Comparison of ENCODE assay signal across 8 mouse cellular contexts in the genomic region with DNA sequence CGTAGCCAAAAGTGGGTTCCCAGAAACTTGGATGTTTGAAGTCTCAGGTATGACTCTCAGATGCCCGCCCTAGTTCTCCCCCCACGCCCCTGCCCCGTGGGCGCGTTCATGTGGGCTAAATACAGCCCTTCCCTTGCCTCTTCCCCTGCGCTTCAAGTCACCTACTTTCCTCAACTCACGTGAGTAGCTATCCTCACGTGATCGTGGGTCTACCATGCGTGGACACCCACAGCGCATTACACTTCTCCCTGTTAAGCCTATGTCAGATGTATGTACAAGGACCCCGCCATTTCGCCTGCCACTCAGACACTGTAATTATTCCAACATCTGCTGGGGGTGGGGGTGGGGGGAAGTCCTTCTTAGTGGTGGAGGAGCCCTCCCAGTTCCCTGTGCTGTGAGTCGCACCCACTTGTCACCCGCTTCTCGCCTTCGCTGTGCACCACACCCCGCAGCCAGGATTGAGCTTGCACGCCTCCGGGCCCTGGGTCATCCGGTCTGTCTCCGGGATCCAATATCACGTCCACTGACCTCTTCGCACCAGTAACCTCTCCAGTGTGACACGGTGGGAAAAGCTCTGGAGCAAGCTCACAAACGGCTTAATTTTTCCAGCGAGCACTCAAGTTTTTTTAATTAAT. TPM values are rescaled to one million over a fixed set of nuclear protein-coding genes. Genes with fewer than 3 reads are reported as not detected.
DNase-seq lines count a peak whose midpoint lies in the region; ATAC-seq lines count a peak whose summit lies in the region.

No protein-coding gene starts in this region.

- no peaks in the 10 kb centered on the region for H3K36me3 ChIP-seq in embryonic facial prominence, embryonic 11.5 days (replicated peaks; ENCODE audit: control insufficient read depth, insufficient read depth, low read depth, low read length)
- no peaks in the 10 kb centered on the region for H3K36me3 ChIP-seq in heart, embryonic 12.5 days
- no peaks in the 10 kb centered on the region for H3K36me3 ChIP-seq in kidney, embryonic 15.5 days
- no peaks in the 10 kb centered on the region for H3K36me3 ChIP-seq in liver, embryonic 15.5 days (replicated peaks)
- H3K36me3 ChIP-seq in neural tube, embryonic 12.5 days: no peaks in the 10 kb centered on the region

- no peak overlapping the region for H3K27ac ChIP-seq in embryonic facial prominence, embryonic 11.5 days (replicated peaks; ENCODE audit: low read depth, low read length)
- peak overlapping the region; percentile 88 for H3K27ac ChIP-seq in heart, embryonic 12.5 days (ENCODE audit: poor library complexity, severe bottlenecking)
- H3K27ac ChIP-seq in kidney, embryonic 15.5 days: peak overlapping the region; percentile 93
- H3K27ac ChIP-seq in liver, embryonic 15.5 days (replicated peaks): no peak overlapping the region
- no peak overlapping the region for H3K27ac ChIP-seq in neural tube, embryonic 12.5 days

- peak overlapping the region; percentile 92 for H3K4me2 ChIP-seq in embryonic facial prominence, embryonic 11.5 days (ENCODE audit: low read depth, low read length)
- H3K4me2 ChIP-seq in heart, embryonic 12.5 days: peak overlapping the region; percentile 96
- peak overlapping the region; percentile 94 for H3K4me2 ChIP-seq in kidney, embryonic 15.5 days
- peak overlapping the region; percentile 89 for H3K4me2 ChIP-seq in liver, embryonic 15.5 days
- H3K4me2 ChIP-seq in neural tube, embryonic 12.5 days (replicated peaks): peak overlapping the region; percentile 94

- H3K27me3 ChIP-seq in embryonic facial prominence, embryonic 11.5 days (ENCODE audit: control insufficient read depth, insufficient read depth, low read length): no peaks in the 10 kb centered on the region
- H3K27me3 ChIP-seq in heart, embryonic 12.5 days (replicated peaks): no peaks in the 10 kb centered on the region
- no peaks in the 10 kb centered on the region for H3K27me3 ChIP-seq in kidney, embryonic 15.5 days
- H3K27me3 ChIP-seq in liver, embryonic 15.5 days: peaks cover 17% of the 10 kb centered on the region; the same call in 1 of the 2 replicates
- no peaks in the 10 kb centered on the region for H3K27me3 ChIP-seq in neural tube, embryonic 12.5 days (replicated peaks)

- 5% methylated on average over 28 of the region's 28 CpGs for WGBS in embryonic facial prominence, embryonic 11.5 days
- WGBS in heart, embryonic 12.5 days: 4% methylated on average over 28 of the region's 28 CpGs
- WGBS in kidney, embryonic 15.5 days: 3% methylated on average over 28 of the region's 28 CpGs
- 5% methylated on average over 28 of the region's 28 CpGs for WGBS in liver, embryonic 15.5 days (ENCODE audit: insufficient replicate concordance)
- 7% methylated on average over 28 of the region's 28 CpGs for whole genome bisulfite sequencing in neural tube, embryonic 12.5 days

- H3K4me3 ChIP-seq in embryonic facial prominence, embryonic 11.5 days (ENCODE audit: low read depth, low read length): peak overlapping the region; percentile 76
- H3K4me3 ChIP-seq in heart, embryonic 12.5 days: peak overlapping the region; percentile 85
- H3K4me3 ChIP-seq in kidney, embryonic 15.5 days (replicated peaks): peak overlapping the region; percentile 86
- peak overlapping the region; percentile 72 for H3K4me3 ChIP-seq in liver, embryonic 15.5 days (replicated peaks)
- peak overlapping the region; percentile 87 for H3K4me3 ChIP-seq in neural tube, embryonic 12.5 days

- peak overlapping the region; percentile 96 for H3K9ac ChIP-seq in embryonic facial prominence, embryonic 11.5 days (replicated peaks; ENCODE audit: low read length)
- H3K9ac ChIP-seq in heart, embryonic 12.5 days: peak overlapping the region; percentile 92
- H3K9ac ChIP-seq in kidney, embryonic 15.5 days: peak overlapping the region; percentile 81
- peak overlapping the region; percentile 70 for H3K9ac ChIP-seq in liver, embryonic 15.5 days
- H3K9ac ChIP-seq in neural tube, embryonic 12.5 days: peak overlapping the region; percentile 89; the same call in 1 of the 2 replicates

- peak; percentile 20 for DNase-seq in urinary bladder, postnatal 25 days (ENCODE audit: low spot score)
- no peak for DNase-seq in urinary bladder, adult 2 months (ENCODE audit: low spot score)
- peak; percentile 41 for DNase-seq in embryonic facial prominence, embryonic 11.5 days (ENCODE audit: low spot score)
- DNase-seq in thymus, postnatal 0 days (ENCODE audit: low spot score): peak; percentile 35

- H3K4me1 ChIP-seq in embryonic facial prominence, embryonic 11.5 days (ENCODE audit: control insufficient read depth, insufficient read depth, low read length): no peaks in the 10 kb centered on the region; the same call in 1 of the 2 replicates
- peaks cover 39% of the 10 kb centered on the region for H3K4me1 ChIP-seq in heart, embryonic 12.5 days (replicated peaks)
- peaks cover 45% of the 10 kb centered on the region for H3K4me1 ChIP-seq in kidney, embryonic 15.5 days
- peaks cover 35% of the 10 kb centered on the region for H3K4me1 ChIP-seq in liver, embryonic 15.5 days (replicated peaks)
- peaks cover 43% of the 10 kb centered on the region for H3K4me1 ChIP-seq in neural tube, embryonic 12.5 days

- peak; percentile 11 for ATAC-seq in embryonic facial prominence, embryonic 11.5 days (replicated peaks; ENCODE audit: insufficient number of reproducible peaks, low FRiP score, low TSS enrichment, low read depth)
- peak; percentile 27; the same call in 1 of the 2 replicates for ATAC-seq in heart, embryonic 12.5 days (ENCODE audit: insufficient number of reproducible peaks, low FRiP score)
- peak; percentile 20; the same call in 1 of the 2 replicates for ATAC-seq in kidney, embryonic 15.5 days (replicated peaks; ENCODE audit: low FRiP score)
- peak; percentile 19; the same call in 1 of the 2 replicates for ATAC-seq in liver, embryonic 15.5 days (ENCODE audit: insufficient read depth)
- peak; percentile 44 for ATAC-seq in neural tube, embryonic 12.5 days (ENCODE audit: low FRiP score, low read depth)

- no peaks in the 10 kb centered on the region for H3K9me3 ChIP-seq in embryonic facial prominence, embryonic 11.5 days (replicated peaks; ENCODE audit: control insufficient read depth, low read length)
- no peaks in the 10 kb centered on the region for H3K9me3 ChIP-seq in heart, embryonic 12.5 days (replicated peaks)
- no peaks in the 10 kb centered on the region for H3K9me3 ChIP-seq in kidney, embryonic 15.5 days (replicated peaks)
- H3K9me3 ChIP-seq in liver, embryonic 15.5 days (replicated peaks): no peaks in the 10 kb centered on the region
- no peaks in the 10 kb centered on the region for H3K9me3 ChIP-seq in neural tube, embryonic 12.5 days

RNA-seq across cellular contexts. Expression of a gene that starts 1.0 kb away (rescaled TPM):
- 27.9 and 30.9 TPM in 2 replicates for polyA plus RNA-seq in urinary bladder, adult 2 months (2012; rRNA removed)
- polyA plus RNA-seq in embryonic facial prominence, embryonic 11.5 days (2014; fragmentation: Nextera tagmentation; extraction: Ambion mirVana): 236 and 261 TPM in 2 replicates
- polyA plus RNA-seq in heart, embryonic 12.5 days (2016; fragmentation: Nextera tagmentation; extraction: Ambion mirVana): 115 and 123 TPM in 2 replicates
- 221 and 222 TPM in 2 replicates for polyA plus RNA-seq in kidney, embryonic 15.5 days (2015; fragmentation: Nextera tagmentation; extraction: Ambion mirVana)
- polyA plus RNA-seq in liver, embryonic 15.5 days (2015; fragmentation: Nextera tagmentation; extraction: Ambion mirVana): 20.6 and 22.9 TPM in 2 replicates
- polyA plus RNA-seq in neural tube, embryonic 12.5 days (2016; fragmentation: Nextera tagmentation; extraction: Ambion mirVana): 253 and 266 TPM in 2 replicates
- 59.9 and 61.0 TPM in 2 replicates for polyA plus RNA-seq in thymus, postnatal 0 days (2015; fragmentation: Nextera tagmentation; extraction: Ambion mirVana)

RNA-seq across cellular contexts. Expression of a gene that starts 47.4 kb away (rescaled TPM):
- polyA plus RNA-seq in urinary bladder, adult 2 months (2012; rRNA removed): 2.1 and 2.3 TPM in 2 replicates
- 0.45 and 0.66 TPM in 2 replicates for polyA plus RNA-seq in embryonic facial prominence, embryonic 11.5 days (2014; fragmentation: Nextera tagmentation; extraction: Ambion mirVana)
- polyA plus RNA-seq in heart, embryonic 12.5 days (2016; fragmentation: Nextera tagmentation; extraction: Ambion mirVana): 0.12 and 0.23 TPM in 2 replicates
- 1.4 and 1.5 TPM in 2 replicates for polyA plus RNA-seq in kidney, embryonic 15.5 days (2015; fragmentation: Nextera tagmentation; extraction: Ambion mirVana)
- polyA plus RNA-seq in liver, embryonic 15.5 days (2015; fragmentation: Nextera tagmentation; extraction: Ambion mirVana): 1.1 and 1.4 TPM in 2 replicates
- 0.10 TPM in 1 of 2 replicates, not detected in the other for polyA plus RNA-seq in neural tube, embryonic 12.5 days (2016; fragmentation: Nextera tagmentation; extraction: Ambion mirVana)
- polyA plus RNA-seq in thymus, postnatal 0 days (2015; fragmentation: Nextera tagmentation; extraction: Ambion mirVana): 0.35 and 0.42 TPM in 2 replicates

Comparison
In these comparisons a context has a peak if more than half of its experiments do, and no peak if none do; other contexts are left out.
1. H3K27ac ChIP-seq: peak in heart, embryonic 12.5 days (single experiment) and kidney, embryonic 15.5 days (single experiment); none in embryonic facial prominence, embryonic 11.5 days (single experiment), liver, embryonic 15.5 days (single experiment) and neural tube, embryonic 12.5 days (single experiment).
2. Peak in every context shown above with its lines, with median percentiles within 50 percentile points of each other: ATAC-seq, H3K4me2 ChIP-seq, H3K4me3 ChIP-seq and H3K9ac ChIP-seq.